Mouse (Mus musculus) hindbrain, embryonic 15.5 days (tissue): ENCODE measurements around the gene Med24. TPM values are rescaled to one million over a fixed set of nuclear protein-coding genes. Genes with fewer than 3 reads are reported as not detected.
"Not testable (repeated sequence)": the region's sequence is repeated elsewhere in the genome, so short reads cannot be mapped to it uniquely, and the experiment has no call there.

Experiments
- ATAC-seq: fragments of 200-750 bp; cut with Nextera tagmentation; 2 replicates; pipeline ENCODE4 v1.8.0; 2017; ENCODE audit warnings: low read depth, moderate number of reproducible peaks, moderate TSS enrichment; ENCODE audit not compliant: low FRiP score
- H3K27ac ChIP-seq: fragments of 300-500 bp; sonication (generic); replicated peaks from 2 replicates; pipeline ENCODE4 v1.5.1; 2015; ENCODE audit warnings: mild to moderate bottlenecking, inconsistent platforms
- H3K27me3 ChIP-seq: fragments of 300-500 bp; sonication (generic); 2 replicates; pipeline ENCODE4 v1.6.1; 2015; ENCODE audit warnings: control low read depth, inconsistent platforms
- H3K36me3 ChIP-seq: fragments of 300-500 bp; sonication (generic); 2 replicates; pipeline ENCODE4 v1.6.1; 2015; ENCODE audit warnings: control low read depth, inconsistent platforms
- H3K4me1 ChIP-seq: fragments of 300-500 bp; sonication (generic); replicated peaks from 2 replicates; pipeline ENCODE4 v1.6.1; 2015; ENCODE audit warnings: control low read depth, inconsistent platforms
- H3K4me2 ChIP-seq: fragments of 300-500 bp; sonication (generic); 2 replicates; pipeline ENCODE4 v1.6.1; 2015; ENCODE audit warnings: moderate library complexity, mild to moderate bottlenecking, inconsistent platforms
- H3K4me3 ChIP-seq: fragments of 300-500 bp; sonication (generic); 2 replicates; pipeline ENCODE4 v1.5.1; 2015; ENCODE audit warnings: mild to moderate bottlenecking, inconsistent platforms
- H3K9ac ChIP-seq: fragments of 300-500 bp; sonication (generic); 2 replicates; pipeline ENCODE4 v1.6.1; 2015; ENCODE audit warnings: inconsistent platforms
- H3K9me3 ChIP-seq: fragments of 300-500 bp; sonication (generic); 2 replicates; pipeline ENCODE4 v1.6.1; 2016; ENCODE audit warnings: control low read depth, inconsistent platforms
- WGBS: fragments of 180-500 bp; shearing (Covaris S2); methylation state at CpG from one replicate; pipeline ENCODE4 v1.1.7; 2015; 5-methylcytosine and 5-hydroxymethylcytosine counted together
- polyA plus RNA-seq: library from polyadenylated mRNA; unstranded; fragments of >200 nt; fragmentation: Nextera tagmentation; extraction: Ambion mirVana; gene quantifications from 2 replicates; pipeline ENCODE4 v1.2.1, GENCODE M21; 2015

Med24 gene
- polyA plus RNA-seq, 1 experiment from 2014 or later = 70.3 TPM

- Histone ChIP-seq H3K9me3 (no peaks in the 10 kb centered on the region), H3K4me3 (no peak overlapping the region), H3K27me3 (0 out of 2 replicates have a peak, but pooled peaks cover 2% of the 10 kb centered on the region), H3K27ac (no peak overlapping the region), H3K4me2 (no peak overlapping the region), H3K4me1 (no peaks in the 10 kb centered on the region), H3K9ac (no peak overlapping the region), H3K36me3 (no peaks in the 10 kb centered on the region)
- no peak for ATAC-seq
- 71% methylated on average over 3 of the region's 3 CpGs for WGBS
These were observed 57.9 kb downstream of the Med24 start for GRCm38 (mm10) chr11:98671284-98671815.

GRCm38 (mm10) chr11:98668984-98669383, 60.3 kb downstream of the Med24 start:
- no peaks in the 10 kb centered on the region for H3K4me1 ChIP-seq
- H3K27me3 ChIP-seq = 0 out of 2 replicates have a peak, but pooled peaks cover 3% of the 10 kb centered on the region
- 54% methylated on average over 2 of the region's 2 CpGs for WGBS
- H3K4me3 ChIP-seq = no peak overlapping the region
- no peak for ATAC-seq
- no peaks in the 10 kb centered on the region for H3K9me3 ChIP-seq
- H3K9ac ChIP-seq = no peak overlapping the region
- no peak overlapping the region for H3K4me2 ChIP-seq
- H3K36me3 ChIP-seq = no peaks in the 10 kb centered on the region
- no peak overlapping the region for H3K27ac ChIP-seq

- no peak within 1 kb of the TSS for H3K9ac ChIP-seq
- no peak within 1 kb of the TSS for H3K4me3 ChIP-seq
- WGBS = 24% methylated on average over 4 of the region's 4 CpGs
- 0 out of 2 replicates have a peak, but pooled peaks cover 5% of the 10 kb centered on the region for H3K4me1 ChIP-seq
- H3K4me2 ChIP-seq = no peak within 1 kb of the TSS
- no peaks in the 10 kb centered on the region for H3K36me3 ChIP-seq
- no peaks in the 10 kb centered on the region for H3K9me3 ChIP-seq
- no peak for ATAC-seq
- H3K27ac ChIP-seq = no peak within 1 kb of the TSS
- H3K27me3 ChIP-seq = 0 out of 2 replicates have a peak, but pooled peaks cover 4% of the 10 kb centered on the region
These were observed 65.1 kb downstream of the Med24 start, which contains the start of gene Gsdma for GRCm38 (mm10) chr11:98664091-98664490. Gene Gsdma, plus strand, starts transcription at chr11:98664351.

DNA sequence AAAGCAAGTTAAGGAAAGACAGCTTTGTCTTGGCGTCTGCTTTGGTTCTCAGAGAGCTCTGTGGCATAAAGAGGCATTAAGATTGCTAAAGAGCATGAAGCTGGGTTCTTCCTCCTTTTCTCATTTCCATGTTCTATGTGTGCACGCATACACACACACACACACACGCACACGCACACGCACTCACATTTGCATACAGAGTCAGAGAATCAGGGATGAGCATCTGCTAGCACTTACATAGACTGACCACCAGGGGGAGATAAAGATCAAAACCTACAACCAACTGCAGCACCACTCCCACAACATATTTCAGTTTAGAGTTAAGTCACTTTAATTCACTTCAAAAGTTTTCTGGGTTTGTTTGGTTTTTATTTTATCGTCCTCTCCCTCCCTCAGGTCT, 68.7 kb downstream of the Med24 start:
- no peaks in the 10 kb centered on the region for H3K36me3 ChIP-seq
- 8% methylated on average over 6 of the region's 6 CpGs for WGBS
- H3K9me3 ChIP-seq = no peaks in the 10 kb centered on the region
- H3K27ac ChIP-seq = no peak overlapping the region
- H3K27me3 ChIP-seq = 0 out of 2 replicates have a peak, but pooled peaks cover 2% of the 10 kb centered on the region
- 0 out of 2 replicates have a peak, but pooled peaks cover 5% of the 10 kb centered on the region for H3K4me1 ChIP-seq
- no peak overlapping the region for H3K9ac ChIP-seq
- H3K4me3 ChIP-seq = no peak overlapping the region
- peak; percentile 66; the same call in 1 of the 2 replicates for ATAC-seq
- peak overlapping the region; percentile 41 for H3K4me2 ChIP-seq

- not testable (repeated sequence) for H3K9me3 ChIP-seq, H3K4me3 ChIP-seq, H3K36me3 ChIP-seq, H3K4me1 ChIP-seq, ATAC-seq, H3K9ac ChIP-seq, H3K4me2 ChIP-seq, H3K27me3 ChIP-seq, H3K27ac ChIP-seq
- 14% methylated on average over 7 of the region's 7 CpGs for WGBS
These were observed 74.2 kb downstream of the Med24 start for GRCm38 (mm10) chr11:98655076-98655475.

Other genes starting within 250 kb of the Med24 start
- 0.29 TPM in 1 of 2 replicates, not detected in the other for gene Ikzf3, start 183.4 kb downstream of the Med24 start, polyA plus RNA-seq
- 0.13 and 0.25 TPM in 2 replicates for gene Zpbp2, start 178.3 kb downstream of the Med24 start, polyA plus RNA-seq
- gene Ormdl3, start 142.1 kb downstream of the Med24 start, polyA plus RNA-seq = 103 and 108 TPM in 2 replicates
- gene Lrrc3c, start 131.1 kb downstream of the Med24 start, polyA plus RNA-seq = not detected in 2 replicates
- 0.48 and 0.54 TPM in 2 replicates for gene Gm12355, start 103.8 kb downstream of the Med24 start, polyA plus RNA-seq
- gene Gsdma3, start 103.1 kb downstream of the Med24 start, polyA plus RNA-seq = not detected in 2 replicates
- not detected in 2 replicates for gene Gsdma2, start 82.7 kb downstream of the Med24 start, polyA plus RNA-seq
- gene Gsdma, start 65.1 kb downstream of the Med24 start, polyA plus RNA-seq = 0.09 TPM in 1 of 2 replicates, not detected in the other
- 193 and 204 TPM in 2 replicates for gene Psmd3, start 46.9 kb downstream of the Med24 start, polyA plus RNA-seq
- not detected in 2 replicates for gene Csf3, start 28.2 kb downstream of the Med24 start, polyA plus RNA-seq
- gene Thra, start 11.2 kb upstream of the Med24 start, polyA plus RNA-seq = 136 and 138 TPM in 2 replicates
- 3.9 and 4.3 TPM in 2 replicates for gene Nr1d1, start 45.9 kb upstream of the Med24 start, polyA plus RNA-seq
- 31.7 and 33.1 TPM in 2 replicates for gene Msl1, start 66.1 kb upstream of the Med24 start, polyA plus RNA-seq
- 49.4 and 54.2 TPM in 2 replicates for gene Casc3, start 75.5 kb upstream of the Med24 start, polyA plus RNA-seq
- 10.5 and 13.1 TPM in 2 replicates for gene Rapgefl1, start 107.3 kb upstream of the Med24 start, polyA plus RNA-seq
- 4.4 and 4.5 TPM in 2 replicates for gene Wipf2, start 134.2 kb upstream of the Med24 start, polyA plus RNA-seq
- 5.5 and 6.0 TPM in 2 replicates for gene Cdc6, start 178.4 kb upstream of the Med24 start, polyA plus RNA-seq
- gene Rara, start 198.4 kb upstream of the Med24 start, polyA plus RNA-seq = 11.4 and 16.8 TPM in 2 replicates